Mouse (Mus musculus) stomach, embryonic 14.5 days (tissue): ENCODE measurements around the gene Tnfrsf19. TPM values are rescaled to one million over a fixed set of nuclear protein-coding genes. Genes with fewer than 3 reads are reported as not detected.

ENCODE experiments used
- ATAC-seq: fragments of 200-750 bp; cut with Nextera tagmentation; 2 replicates; pipeline ENCODE4 v1.8.0; 2017; ENCODE audit warnings: low read depth, moderate TSS enrichment; ENCODE audit not compliant: insufficient number of reproducible peaks, insufficient read depth, low FRiP score
- H3K27ac ChIP-seq: fragments of 300-500 bp; sonication (generic); 2 replicates; pipeline ENCODE4 v1.5.1; 2014; ENCODE audit warnings: mild to moderate bottlenecking, low read length, moderate library complexity, mixed read lengths
- H3K27me3 ChIP-seq: fragments of 300-500 bp; sonication (generic); 2 replicates; pipeline ENCODE4 v1.6.1; 2014; ENCODE audit warnings: low read length, control low read depth, mixed read lengths; ENCODE audit not compliant: control insufficient read depth, insufficient read depth
- H3K36me3 ChIP-seq: fragments of 300-500 bp; sonication (generic); 2 replicates; pipeline ENCODE4 v1.6.1; 2014; ENCODE audit warnings: mild to moderate bottlenecking, control low read depth, low read length, moderate library complexity, mixed read lengths; ENCODE audit not compliant: control insufficient read depth, insufficient read depth
- H3K4me1 ChIP-seq: fragments of 300-500 bp; sonication (generic); 2 replicates; pipeline ENCODE4 v1.6.1; 2014; ENCODE audit warnings: low read length, control low read depth, mixed read lengths; ENCODE audit not compliant: control insufficient read depth, insufficient read depth
- H3K4me2 ChIP-seq: fragments of 300-500 bp; sonication (generic); replicated peaks from 2 replicates; pipeline ENCODE4 v1.6.1; 2014; ENCODE audit warnings: low read depth, low read length, control low read depth
- H3K4me3 ChIP-seq: fragments of 300-500 bp; sonication (generic); 2 replicates; pipeline ENCODE4 v1.5.1; 2014; ENCODE audit warnings: low read depth, low read length, control low read depth
- H3K9ac ChIP-seq: fragments of 300-500 bp; sonication (generic); replicated peaks from 2 replicates; pipeline ENCODE4 v1.6.1; 2014; ENCODE audit warnings: low read depth, mild to moderate bottlenecking, control low read depth, low read length, moderate library complexity, mixed read lengths
- H3K9me3 ChIP-seq: fragments of 300-500 bp; sonication (generic); 2 replicates; pipeline ENCODE4 v1.6.1; 2016; ENCODE audit warnings: low read depth, low read length, control low read depth; ENCODE audit not compliant: control insufficient read depth
- WGBS: fragments of 180-500 bp; shearing (Covaris S2); extraction: QIAGEN DNeasy Blood & Tissue Kit; methylation state at CpG from one replicate; pipeline ENCODE4 v1.1.7; 2014; 5-methylcytosine and 5-hydroxymethylcytosine counted together
- polyA plus RNA-seq: library from polyadenylated mRNA; unstranded; fragments of >200 nt; fragmentation: Nextera tagmentation; extraction: Ambion mirVana; gene quantifications from 2 replicates; pipeline ENCODE4 v1.2.1, GENCODE M21; 2014

Tnfrsf19 gene
- polyA plus RNA-seq, 1 experiment from 2014 or later: 42.0 TPM

DNA sequence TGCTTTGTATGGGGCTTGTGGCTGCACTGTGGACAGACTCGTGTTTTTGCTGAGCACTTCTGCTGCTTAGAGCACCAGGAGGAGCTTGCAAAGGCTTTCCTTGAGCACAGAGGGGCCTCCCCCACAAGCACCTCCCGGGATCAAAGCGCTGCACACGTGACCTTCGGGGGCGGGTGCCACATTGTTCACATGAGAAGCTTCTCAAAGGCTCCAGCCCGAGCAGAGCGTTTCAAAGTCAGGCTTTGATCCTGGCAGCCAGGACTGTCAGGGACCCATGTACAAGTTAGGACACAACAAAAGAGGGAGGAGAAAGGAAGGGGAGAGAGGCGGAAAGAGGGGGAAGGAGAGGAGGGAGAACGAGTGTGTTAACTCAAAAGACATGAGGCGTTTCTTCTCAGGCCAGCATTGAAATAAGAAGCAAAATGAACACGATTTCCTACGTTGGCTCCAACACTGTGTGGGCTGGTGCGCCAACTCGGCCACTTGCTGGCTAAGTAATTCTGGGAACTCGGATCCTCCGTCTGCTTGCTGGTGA, 33.8 kb downstream of the Tnfrsf19 start:
- peak; percentile 88 for ATAC-seq
- no peaks in the 10 kb centered on the region for H3K27me3 ChIP-seq
- H3K27ac ChIP-seq: peak overlapping the region; percentile 40; the same call in 1 of the 2 replicates
- peak overlapping the region; percentile 34 for H3K4me2 ChIP-seq
- 4% methylated on average over 17 of the region's 17 CpGs for WGBS
- H3K4me3 ChIP-seq: peak overlapping the region; percentile 7; the same call in 1 of the 2 replicates
- no peaks in the 10 kb centered on the region; the same call in 1 of the 2 replicates for H3K4me1 ChIP-seq
- H3K36me3 ChIP-seq: no peaks in the 10 kb centered on the region
- no peaks in the 10 kb centered on the region for H3K9me3 ChIP-seq
- H3K9ac ChIP-seq: no peak overlapping the region

DNA sequence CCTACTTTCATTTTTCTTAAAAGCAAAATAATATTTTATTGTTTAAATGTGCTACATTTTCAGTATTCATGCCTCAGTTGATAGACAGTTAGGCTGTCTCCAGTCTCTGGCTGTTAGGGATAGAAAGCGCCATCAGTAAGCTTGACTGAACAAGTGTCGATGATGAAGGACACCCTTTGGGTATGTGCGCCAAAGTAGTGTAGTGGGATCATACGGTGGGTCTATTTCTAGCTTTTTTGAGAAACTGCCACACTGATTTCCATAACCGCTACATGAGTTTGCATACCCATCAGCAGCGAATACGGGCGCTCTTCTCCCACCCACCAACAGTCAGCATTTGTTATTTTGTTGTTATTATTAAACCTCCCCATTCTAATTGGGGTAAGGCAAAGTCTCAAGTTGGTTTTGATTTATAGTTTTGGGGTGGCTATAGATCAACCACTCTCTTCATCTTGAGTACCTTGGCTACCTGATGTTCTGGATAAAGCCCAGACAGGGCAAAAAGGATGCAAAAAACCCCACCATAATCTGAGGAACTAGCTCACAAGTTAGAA, 34.6 kb downstream of the Tnfrsf19 start:
- ATAC-seq: no peak
- Histone ChIP-seq H3K9me3 (no peaks in the 10 kb centered on the region), H3K4me1 (no peaks in the 10 kb centered on the region; the same call in 1 of the 2 replicates), H3K9ac (no peak overlapping the region), H3K36me3 (no peaks in the 10 kb centered on the region), H3K27me3 (no peaks in the 10 kb centered on the region), H3K4me3 (no peak overlapping the region), H3K27ac (peak overlapping the region; percentile 18; the same call in 1 of the 2 replicates), H3K4me2 (no peak overlapping the region)
- 93% methylated on average over 8 of the region's 8 CpGs for WGBS

DNA sequence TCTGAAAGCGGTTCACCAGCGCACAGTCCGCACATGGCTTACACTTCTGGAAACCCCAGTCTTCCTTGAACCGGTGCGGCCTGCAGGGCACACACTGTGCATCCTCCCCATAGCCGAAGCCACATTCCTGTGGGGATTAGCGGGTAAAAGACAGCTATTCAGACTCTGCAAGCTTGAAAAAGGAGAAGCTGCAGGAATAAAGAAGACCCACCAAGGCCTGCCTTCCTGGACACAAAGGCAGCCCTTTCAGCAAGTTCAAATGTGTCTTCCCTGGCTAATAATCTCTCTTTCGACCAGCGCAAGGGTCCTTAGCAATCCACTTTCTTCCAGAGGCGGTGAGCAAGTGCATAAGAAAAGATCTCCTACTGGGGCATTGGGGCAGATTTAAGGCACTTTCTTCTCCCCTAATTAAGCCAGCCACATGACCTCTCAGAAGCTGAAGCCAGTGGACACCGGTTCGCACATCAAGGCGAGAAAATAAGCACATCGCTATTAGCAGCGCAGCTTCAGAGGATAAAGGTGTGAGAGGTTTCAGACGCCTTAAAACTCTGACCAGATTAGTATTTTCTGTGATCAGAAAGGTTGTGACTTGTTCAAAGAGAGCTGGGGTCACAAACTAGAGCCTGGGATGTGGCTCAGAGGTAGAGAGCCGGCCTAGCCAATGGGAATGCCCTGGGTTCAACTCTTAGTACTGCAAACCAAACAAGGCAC, 41.0 kb downstream of the Tnfrsf19 start:
- Histone ChIP-seq H3K9ac (no peak overlapping the region), H3K4me2 (no peak overlapping the region), H3K36me3 (no peaks in the 10 kb centered on the region), H3K27ac (peak overlapping the region; percentile 27; the same call in 1 of the 2 replicates), H3K4me1 (no peaks in the 10 kb centered on the region), H3K27me3 (no peaks in the 10 kb centered on the region), H3K4me3 (no peak overlapping the region), H3K9me3 (no peaks in the 10 kb centered on the region)
- ATAC-seq: no peak
- 48% methylated on average over 17 of the region's 17 CpGs for WGBS

DNA sequence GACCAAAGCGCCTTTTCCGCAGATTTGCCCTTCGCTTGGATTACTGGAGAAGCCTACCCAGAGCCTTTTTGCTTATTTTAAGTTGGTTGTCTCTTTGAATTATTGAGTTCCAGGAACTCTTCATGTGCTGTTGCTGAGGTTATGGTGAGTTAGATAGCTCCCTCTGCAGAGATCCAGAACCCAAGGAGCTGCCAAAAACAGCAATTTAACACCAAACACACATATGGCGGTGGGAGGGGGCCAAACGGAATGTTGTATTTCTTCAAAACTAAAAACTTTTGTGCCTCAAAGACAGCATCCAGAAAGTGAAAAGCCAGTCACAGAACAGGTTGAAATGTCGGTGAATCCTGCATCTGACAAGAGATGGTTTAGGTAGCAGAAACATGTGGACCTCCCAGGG, 42.6 kb downstream of the Tnfrsf19 start:
- Histone ChIP-seq H3K27me3 (no peaks in the 10 kb centered on the region), H3K27ac (no peak overlapping the region), H3K4me1 (no peaks in the 10 kb centered on the region), H3K9me3 (no peaks in the 10 kb centered on the region), H3K36me3 (no peaks in the 10 kb centered on the region), H3K4me2 (no peak overlapping the region), H3K4me3 (no peak overlapping the region), H3K9ac (no peak overlapping the region)
- ATAC-seq: no peak
- 82% methylated on average over 6 of the region's 6 CpGs for WGBS

DNA sequence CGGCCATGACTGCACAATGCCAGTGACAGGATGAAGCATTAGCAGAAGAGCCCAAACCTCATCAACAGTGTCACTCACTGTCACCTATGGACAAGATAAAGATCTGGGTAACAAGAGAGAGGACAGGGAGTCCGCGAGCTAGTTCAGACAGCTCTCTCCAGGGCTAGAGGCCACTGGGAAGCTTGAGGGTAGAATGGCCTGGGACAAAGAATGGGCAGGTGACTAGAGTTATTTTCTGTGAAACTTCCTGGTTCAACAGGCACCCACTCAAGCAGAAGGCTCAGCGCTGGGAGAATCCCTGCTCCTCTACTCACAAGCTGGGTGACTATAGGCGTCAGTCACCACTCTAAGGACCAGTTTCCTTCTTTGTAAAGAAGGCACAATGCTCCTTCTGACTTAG, 46.2 kb downstream of the Tnfrsf19 start:
- Histone ChIP-seq H3K4me3 (no peak overlapping the region), H3K27ac (no peak overlapping the region), H3K36me3 (no peaks in the 10 kb centered on the region), H3K4me2 (no peak overlapping the region), H3K4me1 (0 out of 2 replicates have a peak, but pooled peaks cover 4% of the 10 kb centered on the region), H3K9ac (no peak overlapping the region), H3K9me3 (no peaks in the 10 kb centered on the region), H3K27me3 (no peaks in the 10 kb centered on the region)
- WGBS: 88% methylated on average over 5 of the region's 5 CpGs
- ATAC-seq: no peak

DNA sequence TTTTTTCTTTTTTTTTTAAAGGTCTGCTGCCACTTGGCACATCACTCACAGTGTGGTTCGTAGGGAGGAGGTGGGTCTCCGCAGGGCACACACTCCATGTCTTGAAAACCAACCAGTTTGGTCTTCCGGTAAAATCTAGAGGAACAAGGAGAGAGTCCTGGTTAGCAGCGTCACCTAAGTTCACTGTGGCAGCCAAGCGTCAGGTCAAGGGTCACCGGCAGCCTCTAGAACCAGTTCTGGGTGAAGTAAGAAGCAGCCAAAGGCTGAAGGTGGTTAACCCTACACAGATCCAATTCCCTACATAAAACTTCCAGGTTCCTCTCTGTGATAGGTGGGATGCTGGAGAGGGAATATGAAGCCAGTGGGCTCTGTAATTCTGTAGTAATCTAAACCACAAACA, 49.7 kb downstream of the Tnfrsf19 start:
- WGBS: 76% methylated on average over 6 of the region's 6 CpGs
- H3K27me3 ChIP-seq: no peaks in the 10 kb centered on the region
- ATAC-seq: no peak

DNA sequence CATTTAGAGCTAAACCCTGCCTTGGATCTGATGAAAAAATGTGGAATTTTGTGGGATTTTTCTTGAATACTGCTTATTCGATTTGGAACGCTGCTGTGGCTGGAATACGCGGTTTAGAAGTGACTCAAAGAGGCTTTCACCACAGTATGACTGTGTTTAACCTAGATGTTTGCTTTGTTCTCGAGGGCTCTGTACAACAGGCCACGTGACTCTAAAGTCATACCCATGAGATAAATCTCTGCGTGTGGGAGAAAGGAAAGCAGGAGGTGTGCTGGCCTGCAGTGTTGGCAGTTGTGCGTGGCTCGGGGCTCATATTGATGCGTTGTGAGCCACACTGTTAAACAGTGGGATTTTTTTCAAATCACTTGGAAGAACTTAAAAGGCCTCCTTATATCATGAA, 52.8 kb downstream of the Tnfrsf19 start:
- Histone ChIP-seq H3K4me3 (no peak overlapping the region), H3K27ac (peak overlapping the region; percentile 48), H3K4me1 (peaks cover 14% of the 10 kb centered on the region; the same call in 1 of the 2 replicates), H3K36me3 (no peaks in the 10 kb centered on the region), H3K9ac (no peak overlapping the region), H3K4me2 (no peak overlapping the region), H3K27me3 (no peaks in the 10 kb centered on the region), H3K9me3 (no peaks in the 10 kb centered on the region)
- ATAC-seq: peak; percentile 87
- WGBS: 53% methylated on average over 10 of the region's 10 CpGs

More for the DNA sequence above, 49.7 kb downstream of the Tnfrsf19 start:
- H3K4me2 ChIP-seq: no peak overlapping the region
- no peaks in the 10 kb centered on the region for H3K36me3 ChIP-seq
- no peak overlapping the region for H3K9ac ChIP-seq
- no peak overlapping the region for H3K4me3 ChIP-seq
- H3K27ac ChIP-seq: no peak overlapping the region
- H3K4me1 ChIP-seq: 0 out of 2 replicates have a peak, but pooled peaks cover 11% of the 10 kb centered on the region
- H3K9me3 ChIP-seq: no peaks in the 10 kb centered on the region

DNA sequence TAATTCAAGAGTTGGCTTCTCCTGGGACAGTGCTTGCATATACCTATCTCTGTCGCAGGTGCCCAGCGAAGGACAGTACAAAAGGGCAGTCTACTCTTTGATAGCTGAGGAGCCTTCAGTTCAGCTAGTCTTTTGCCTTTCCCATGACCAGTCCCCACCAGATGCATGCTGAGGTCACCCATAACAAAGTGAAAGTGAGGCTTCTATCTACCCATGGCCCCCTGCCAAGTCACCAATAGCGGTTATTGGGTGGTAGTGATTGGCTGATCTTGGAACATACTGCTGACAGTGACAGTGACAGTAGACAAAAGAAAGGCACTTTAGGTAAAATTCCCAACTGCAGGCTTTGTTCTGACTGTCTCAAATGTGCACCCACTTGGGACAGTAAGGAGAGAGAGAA, 53.2 kb downstream of the Tnfrsf19 start:
- Histone ChIP-seq H3K27me3 (no peaks in the 10 kb centered on the region), H3K4me2 (no peak overlapping the region), H3K4me3 (no peak overlapping the region), H3K9ac (no peak overlapping the region), H3K27ac (peak overlapping the region; percentile 48), H3K4me1 (peaks cover 17% of the 10 kb centered on the region; the same call in 1 of the 2 replicates), H3K9me3 (no peaks in the 10 kb centered on the region), H3K36me3 (no peaks in the 10 kb centered on the region)
- no peak for ATAC-seq
- WGBS: 88% methylated on average over 3 of the region's 3 CpGs
